Mouse (Mus musculus) ES-Bruce4 (cell line): ENCODE results near the gene Ift46. TPM values are rescaled to one million over a fixed set of nuclear protein-coding genes. Genes with fewer than 3 reads are reported as not detected.
A peak's percentile ranks its signal among the peaks of the same experiment; 100 is the strongest.

Experiments used
- H3K27ac ChIP-seq: 2 replicates; pipeline ENCODE4 v1.5.1; 2012; ENCODE audit warnings: low read length, inconsistent platforms; ENCODE audit not compliant: insufficient read depth
- H3K27me3 ChIP-seq: 2 replicates; pipeline ENCODE4 v1.6.1; 2012; ENCODE audit warnings: mild to moderate bottlenecking, low read length, inconsistent platforms; ENCODE audit not compliant: control insufficient read depth, poor library complexity, insufficient read depth, severe bottlenecking
- H3K36me3 ChIP-seq: 2 replicates; pipeline ENCODE4 v1.6.1; 2012; ENCODE audit warnings: inconsistent platforms, mild to moderate bottlenecking, low read length, moderate library complexity; ENCODE audit not compliant: control insufficient read depth, poor library complexity, insufficient read depth, severe bottlenecking
- H3K4me1 ChIP-seq: one replicate; pipeline ENCODE4 v1.8.1; 2011; ENCODE audit warnings: low read length; ENCODE audit not compliant: control insufficient read depth, insufficient read depth
- H3K4me3 ChIP-seq: 2 replicates; pipeline ENCODE4 v1.5.1; 2011; ENCODE audit warnings: low read depth, mild to moderate bottlenecking, low read length
- H3K9ac ChIP-seq: 2 replicates; pipeline ENCODE4 v1.6.1; 2012; ENCODE audit warnings: low read depth, mild to moderate bottlenecking, inconsistent platforms; ENCODE audit not compliant: poor library complexity, severe bottlenecking
- H3K9me3 ChIP-seq: replicated peaks from 2 replicates; pipeline ENCODE4 v1.6.1; 2012; ENCODE audit warnings: mild to moderate bottlenecking, low read length, inconsistent platforms; ENCODE audit not compliant: control insufficient read depth, poor library complexity, insufficient read depth, severe bottlenecking
- CTCF ChIP-seq: IDR thresholded peaks from one replicate; pipeline ENCODE4 v1.8.1; 2011; ENCODE audit warnings: low read depth, low read length
- EP300 ChIP-seq: IDR thresholded peaks from 2 replicates; pipeline ENCODE4 v1.6.1; 2011; ENCODE audit warnings: low read depth, low read length; ENCODE audit not compliant: insufficient read depth
- POLR2A ChIP-seq: IDR thresholded peaks from one replicate; pipeline ENCODE4 v1.8.1; 2011; ENCODE audit warnings: low read length; ENCODE audit not compliant: insufficient read depth
- polyA plus RNA-seq: library from polyadenylated mRNA; stranded (reverse); fragments of >200 nt; gene quantifications from 2 replicates; pipeline ENCODE4 v1.2.4, GENCODE M21; 2011; ENCODE audit warnings: low read depth; ENCODE audit not compliant: missing spikeins, insufficient read depth, insufficient read length

The Ift46 gene
- polyA plus RNA-seq, 1 experiment: 336 TPM

- Histone ChIP-seq H3K4me3 (no peak overlapping the region), H3K9me3 (no peaks in the 10 kb centered on the region), H3K27ac (peak overlapping the region; percentile 100), H3K9ac (peak overlapping the region; percentile 39; the same call in 1 of the 2 replicates), H3K27me3 (no peaks in the 10 kb centered on the region), H3K36me3 (peaks cover 24% of the 10 kb centered on the region), H3K4me1 (no peaks in the 10 kb centered on the region)
- TF ChIP-seq EP300 (no peak), CTCF (no peak), POLR2A (no peak)
Measured at GRCm38 (mm10) chr9:44772392-44772749, 4.7 kb downstream of the Ift46 start.

- H3K27ac ChIP-seq: peak overlapping the region; percentile 100
- H3K4me1 ChIP-seq: no peaks in the 10 kb centered on the region
- peak; percentile 65 for TF ChIP-seq POLR2A
- peak; percentile 58 for TF ChIP-seq CTCF
- TF ChIP-seq EP300: peak; percentile 86
- H3K36me3 ChIP-seq: peaks cover 27% of the 10 kb centered on the region
- peak overlapping the region; percentile 94 for H3K4me3 ChIP-seq
- no peaks in the 10 kb centered on the region for H3K9me3 ChIP-seq
- no peaks in the 10 kb centered on the region for H3K27me3 ChIP-seq
- peak overlapping the region; percentile 80 for H3K9ac ChIP-seq
Measured at GRCm38 (mm10) chr9:44772750-44773651, 5.3 kb downstream of the Ift46 start.

DNA sequence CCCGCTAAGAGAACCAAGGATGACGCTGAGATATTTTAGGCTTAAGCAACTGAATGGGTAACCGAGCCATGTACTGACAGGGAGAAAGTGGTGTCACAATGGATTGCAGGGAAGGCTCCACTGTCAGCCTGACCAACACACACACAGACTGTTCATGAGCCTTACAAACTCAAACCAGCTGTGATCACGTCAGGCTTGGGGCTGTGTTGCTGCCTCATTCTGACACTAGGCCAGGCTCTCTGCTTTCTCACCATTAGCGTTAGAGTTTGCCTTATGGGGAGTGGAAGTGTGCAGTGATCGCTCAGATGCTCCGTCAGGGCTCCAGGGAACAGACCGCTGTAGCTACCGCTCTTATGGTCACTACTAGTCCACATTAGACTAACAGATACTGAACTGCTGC lies 25.1 kb downstream of the Ift46 start:
- H3K9me3 ChIP-seq: no peaks in the 10 kb centered on the region
- no peak overlapping the region for H3K4me3 ChIP-seq
- peaks cover 39% of the 10 kb centered on the region for H3K36me3 ChIP-seq
- H3K9ac ChIP-seq: no peak overlapping the region
- no peak overlapping the region for H3K27ac ChIP-seq
- TF ChIP-seq CTCF (no peak), POLR2A (no peak), EP300 (no peak)
- no peaks in the 10 kb centered on the region for H3K4me1 ChIP-seq
- no peaks in the 10 kb centered on the region for H3K27me3 ChIP-seq

DNA sequence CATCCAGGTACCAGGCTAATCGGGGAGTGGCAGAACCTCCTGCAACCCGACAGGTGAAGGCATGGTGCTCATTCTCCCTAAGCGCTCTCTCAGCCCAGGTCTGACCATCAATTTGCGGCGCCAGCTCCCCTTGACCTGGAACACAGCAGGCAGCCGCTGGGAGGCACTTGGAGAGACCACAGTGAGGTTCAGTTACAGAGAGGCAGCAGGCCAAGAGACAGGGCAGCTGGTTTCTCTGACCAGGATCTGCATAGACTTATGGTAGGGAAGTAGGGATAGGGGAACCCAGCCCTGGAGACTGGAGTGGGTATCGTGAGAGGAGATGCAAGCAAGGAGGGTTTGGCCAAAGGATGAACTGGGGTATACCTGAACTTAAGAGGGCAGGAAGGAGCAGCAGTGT lies 30.6 kb downstream of the Ift46 start:
- TF ChIP-seq EP300 (no peak), CTCF (no peak), POLR2A (no peak)
- Histone ChIP-seq H3K4me1 (no peaks in the 10 kb centered on the region), H3K36me3 (no peaks in the 10 kb centered on the region), H3K9me3 (no peaks in the 10 kb centered on the region), H3K27me3 (no peaks in the 10 kb centered on the region), H3K27ac (no peak overlapping the region), H3K4me3 (no peak overlapping the region), H3K9ac (no peak overlapping the region)

- H3K36me3 ChIP-seq: no peaks in the 10 kb centered on the region
- peak; percentile 43 for TF ChIP-seq POLR2A
- TF ChIP-seq EP300: no peak
- H3K9ac ChIP-seq: peak within 1 kb of the TSS; percentile 53
- H3K9me3 ChIP-seq: no peaks in the 10 kb centered on the region
- H3K4me1 ChIP-seq: no peaks in the 10 kb centered on the region
- peak within 1 kb of the TSS; percentile 61 for H3K4me3 ChIP-seq
- no peak within 1 kb of the TSS for H3K27ac ChIP-seq
- no peaks in the 10 kb centered on the region for H3K27me3 ChIP-seq
Measured at GRCm38 (mm10) chr9:44799102-44799957, 31.6 kb downstream of the Ift46 start, which contains the start of gene Tmem25. Tmem25 (minus strand) TSS chr9:44799307.

DNA sequence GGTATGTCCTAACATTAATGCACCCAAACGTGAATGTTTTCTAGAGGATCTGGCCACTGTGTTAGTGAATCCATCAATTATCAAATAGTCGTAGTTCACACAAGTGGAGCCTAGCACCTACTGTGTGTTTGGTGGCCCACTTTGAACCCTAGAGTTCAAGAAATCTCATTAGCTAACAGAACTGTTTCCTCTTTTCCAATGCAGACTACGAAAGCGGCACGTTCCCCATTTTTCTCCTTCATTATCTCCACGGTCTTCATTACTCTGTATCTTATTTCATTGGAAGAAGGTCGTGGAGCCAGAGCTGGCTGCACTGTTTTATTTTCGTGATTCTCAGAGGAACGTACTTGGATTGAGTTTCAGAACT lies 32.2 kb downstream of the Ift46 start:
- peak overlapping the region; percentile 53 for H3K9ac ChIP-seq
- no peaks in the 10 kb centered on the region for H3K27me3 ChIP-seq

More for the DNA sequence above, 32.2 kb downstream of the Ift46 start:
- Histone ChIP-seq H3K9me3 (no peaks in the 10 kb centered on the region), H3K4me1 (no peaks in the 10 kb centered on the region), H3K4me3 (peak overlapping the region; percentile 59), H3K27ac (no peak overlapping the region), H3K36me3 (no peaks in the 10 kb centered on the region)
- TF ChIP-seq EP300 (no peak), POLR2A (no peak), CTCF (no peak)
